Mouse (Mus musculus): ENCODE data around the gene Abcb9. TPM values are rescaled to one million over a fixed set of nuclear protein-coding genes. Genes with fewer than 3 reads are reported as not detected.

The Abcb9 gene
- polyA plus RNA-seq, 1 experiment from 2014 or later, result 1.1 TPM

DNA sequence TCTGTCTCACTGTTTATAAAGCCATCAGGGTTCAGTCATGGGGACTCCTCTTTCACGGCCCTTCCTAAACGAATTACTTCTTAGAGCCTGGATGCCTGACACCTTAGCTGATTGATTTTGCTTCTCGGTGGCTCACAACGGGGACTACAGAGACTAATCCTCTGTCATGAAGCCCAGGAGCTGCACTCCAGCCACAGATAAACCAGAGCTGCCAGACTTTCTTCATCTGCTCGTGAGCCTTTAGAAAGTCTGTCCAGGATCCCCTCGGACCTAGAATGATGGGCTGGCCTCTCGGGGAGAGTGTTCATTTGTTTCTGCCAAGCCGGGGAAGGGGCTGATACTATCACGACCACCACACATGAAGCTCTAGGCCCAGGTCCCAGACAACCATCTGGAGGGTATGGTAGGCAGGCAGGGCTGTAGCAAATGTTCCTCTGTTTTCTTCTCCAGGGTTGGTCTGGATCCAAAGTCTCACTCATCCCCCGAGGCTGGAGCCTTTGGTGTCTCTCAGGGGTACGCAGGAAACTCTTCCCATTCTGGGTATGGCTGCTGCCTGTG, 50.1 kb downstream of the Abcb9 start:
- 28% methylated on average over 11 of the region's 11 CpGs for WGBS (ENCODE audit: insufficient replicate concordance)
- Histone ChIP-seq H3K4me1 (ENCODE audit: control insufficient read depth, insufficient read depth, low read length) (peaks cover 39% of the 10 kb centered on the region), H3K4me2 (no peak overlapping the region), H3K9ac (ENCODE audit: low read depth, low read length) (no peak overlapping the region), H3K36me3 (ENCODE audit: control insufficient read depth, insufficient read depth, low read length) (no peaks in the 10 kb centered on the region), H3K4me3 (ENCODE audit: low read depth, low read length) (no peak overlapping the region), H3K27ac (ENCODE audit: low read depth, low read length) (peak overlapping the region; percentile 35; the same call in 1 of the 2 replicates), H3K27me3 (ENCODE audit: control insufficient read depth, insufficient read depth, low read length) (no peaks in the 10 kb centered on the region), H3K9me3 (replicated peaks; ENCODE audit: control insufficient read depth, low read length) (no peaks in the 10 kb centered on the region)
- no peak for ATAC-seq (replicated peaks; ENCODE audit: insufficient number of reproducible peaks, low FRiP score, low TSS enrichment)

DNA sequence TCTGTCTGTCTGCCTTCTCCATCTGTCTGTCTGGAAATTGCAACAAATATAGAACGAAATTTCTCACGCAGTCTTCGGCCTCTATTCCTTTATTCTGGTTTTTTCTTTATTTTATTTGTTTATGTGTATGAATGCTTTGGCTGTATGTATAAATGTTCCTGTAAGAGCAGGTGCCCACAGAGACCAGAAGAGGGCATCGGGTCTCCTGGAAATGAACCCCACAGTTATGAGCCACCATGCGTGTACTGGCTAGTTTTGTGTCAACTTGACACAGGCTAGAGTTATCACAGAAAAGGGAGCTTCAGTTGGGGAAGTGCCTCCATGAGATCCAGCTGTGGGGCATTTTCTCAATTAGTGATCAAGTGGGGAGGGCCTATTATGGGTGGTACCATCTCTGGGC, 51.6 kb downstream of the Abcb9 start:
- ATAC-seq (replicated peaks; ENCODE audit: insufficient number of reproducible peaks, low FRiP score, low TSS enrichment), result no peak
- H3K27me3 ChIP-seq (ENCODE audit: control insufficient read depth, insufficient read depth, low read length), result no peaks in the 10 kb centered on the region
- H3K4me2 ChIP-seq, result peak overlapping the region; percentile 14
- peak overlapping the region; percentile 91 for H3K27ac ChIP-seq (ENCODE audit: low read depth, low read length)
- no peaks in the 10 kb centered on the region for H3K36me3 ChIP-seq (ENCODE audit: control insufficient read depth, insufficient read depth, low read length)
- peaks cover 25% of the 10 kb centered on the region for H3K4me1 ChIP-seq (ENCODE audit: control insufficient read depth, insufficient read depth, low read length)
- WGBS (ENCODE audit: insufficient replicate concordance), result 73% methylated on average over 5 of the region's 5 CpGs
- no peak overlapping the region for H3K4me3 ChIP-seq (ENCODE audit: low read depth, low read length)
- H3K9ac ChIP-seq (ENCODE audit: low read depth, low read length), result peak overlapping the region; percentile 23; the same call in 1 of the 2 replicates
- no peaks in the 10 kb centered on the region for H3K9me3 ChIP-seq (replicated peaks; ENCODE audit: control insufficient read depth, low read length)

DNA sequence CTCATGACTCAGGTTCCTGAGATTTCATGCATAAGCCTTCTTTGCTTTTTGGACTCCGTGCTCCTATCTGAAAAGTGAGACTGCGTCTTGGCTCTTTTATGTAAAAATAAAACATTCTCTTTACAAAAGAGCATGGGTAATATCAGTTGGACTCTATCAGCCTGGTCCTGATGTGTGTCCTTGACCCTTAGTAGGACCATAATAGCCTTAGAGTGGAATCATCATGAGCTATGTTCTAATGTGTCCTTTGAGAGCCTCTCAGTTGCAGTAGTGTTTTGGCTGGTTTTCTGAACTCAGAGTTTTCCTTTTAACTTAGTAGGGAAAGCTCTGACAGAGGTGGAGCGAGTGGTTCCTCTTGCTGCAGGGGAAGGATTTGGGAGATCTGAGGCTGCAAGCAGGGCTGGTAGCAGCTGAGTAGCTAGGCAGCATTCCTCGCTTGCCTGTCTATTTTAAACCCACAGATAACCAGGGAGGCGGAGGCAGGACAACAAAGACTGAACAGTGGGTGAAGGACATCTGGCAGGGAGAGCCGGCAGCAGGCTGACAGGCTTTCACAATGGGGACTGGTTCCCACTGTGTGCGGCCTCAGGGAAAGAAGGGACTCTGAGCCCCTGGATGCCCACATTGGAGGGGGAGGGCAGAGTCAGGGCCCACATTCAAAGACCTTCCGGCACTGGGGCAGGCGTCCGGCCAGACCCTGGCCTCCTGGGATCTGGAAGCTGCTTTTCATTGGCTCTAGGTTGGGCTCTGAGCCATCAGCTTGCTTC, 52.2 kb downstream of the Abcb9 start:
- ATAC-seq (replicated peaks; ENCODE audit: insufficient number of reproducible peaks, low FRiP score, low TSS enrichment), result peak; percentile 76
- peak overlapping the region; percentile 91 for H3K27ac ChIP-seq (ENCODE audit: low read depth, low read length)
- no peaks in the 10 kb centered on the region for H3K27me3 ChIP-seq (ENCODE audit: control insufficient read depth, insufficient read depth, low read length)
- no peaks in the 10 kb centered on the region for H3K36me3 ChIP-seq (ENCODE audit: control insufficient read depth, insufficient read depth, low read length)
- H3K4me3 ChIP-seq (ENCODE audit: low read depth, low read length), result no peak overlapping the region
- 16% methylated on average over 10 of the region's 10 CpGs for WGBS (ENCODE audit: insufficient replicate concordance)
- no peaks in the 10 kb centered on the region for H3K9me3 ChIP-seq (replicated peaks; ENCODE audit: control insufficient read depth, low read length)
- peaks cover 25% of the 10 kb centered on the region for H3K4me1 ChIP-seq (ENCODE audit: control insufficient read depth, insufficient read depth, low read length)
- peak overlapping the region; percentile 14 for H3K4me2 ChIP-seq
- H3K9ac ChIP-seq (ENCODE audit: low read depth, low read length), result peak overlapping the region; percentile 23

GRCm38 (mm10) chr5:124041097-124041496, 54.5 kb downstream of the Abcb9 start:
- WGBS (ENCODE audit: insufficient replicate concordance), result 55% methylated on average over 9 of the region's 9 CpGs
- Histone ChIP-seq H3K4me2 (no peak overlapping the region), H3K27ac (ENCODE audit: low read depth, low read length) (peak overlapping the region; percentile 46), H3K36me3 (ENCODE audit: control insufficient read depth, insufficient read depth, low read length) (no peaks in the 10 kb centered on the region), H3K9ac (ENCODE audit: low read depth, low read length) (no peak overlapping the region), H3K4me3 (ENCODE audit: low read depth, low read length) (no peak overlapping the region), H3K27me3 (ENCODE audit: control insufficient read depth, insufficient read depth, low read length) (no peaks in the 10 kb centered on the region), H3K4me1 (ENCODE audit: control insufficient read depth, insufficient read depth, low read length) (peaks cover 29% of the 10 kb centered on the region), H3K9me3 (replicated peaks; ENCODE audit: control insufficient read depth, low read length) (no peaks in the 10 kb centered on the region)
- ATAC-seq (replicated peaks; ENCODE audit: insufficient number of reproducible peaks, low FRiP score, low TSS enrichment), result no peak

DNA sequence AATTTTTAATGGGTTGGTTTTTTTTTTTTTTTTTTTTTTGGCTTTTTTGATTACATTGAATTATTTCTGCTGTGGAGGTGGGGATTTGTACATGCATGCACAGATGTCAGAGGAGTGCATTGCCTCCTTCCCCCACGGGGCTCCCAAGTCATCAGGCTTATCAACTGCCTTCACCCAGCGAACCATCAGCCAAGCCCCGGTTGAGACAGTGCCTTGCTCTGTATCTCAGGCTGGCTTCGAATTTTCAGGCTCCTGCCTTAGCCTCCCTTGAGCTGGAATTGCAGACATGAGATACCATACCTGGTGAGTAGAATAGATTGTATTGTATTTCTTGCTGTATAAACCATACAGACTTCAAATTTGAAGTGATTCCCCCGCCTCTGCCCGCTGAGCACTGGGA, 56.0 kb downstream of the Abcb9 start:
- Histone ChIP-seq H3K4me3 (ENCODE audit: low read depth, low read length) (no peak overlapping the region), H3K27me3 (ENCODE audit: control insufficient read depth, insufficient read depth, low read length) (no peaks in the 10 kb centered on the region), H3K27ac (ENCODE audit: low read depth, low read length) (no peak overlapping the region), H3K36me3 (ENCODE audit: control insufficient read depth, insufficient read depth, low read length) (no peaks in the 10 kb centered on the region), H3K9ac (ENCODE audit: low read depth, low read length) (no peak overlapping the region), H3K4me1 (ENCODE audit: control insufficient read depth, insufficient read depth, low read length) (peaks cover 25% of the 10 kb centered on the region), H3K4me2 (no peak overlapping the region), H3K9me3 (replicated peaks; ENCODE audit: control insufficient read depth, low read length) (no peaks in the 10 kb centered on the region)
- no peak for ATAC-seq (replicated peaks; ENCODE audit: insufficient number of reproducible peaks, low FRiP score, low TSS enrichment)
- WGBS (ENCODE audit: insufficient replicate concordance), result 55% methylated on average over 6 of the region's 6 CpGs

DNA sequence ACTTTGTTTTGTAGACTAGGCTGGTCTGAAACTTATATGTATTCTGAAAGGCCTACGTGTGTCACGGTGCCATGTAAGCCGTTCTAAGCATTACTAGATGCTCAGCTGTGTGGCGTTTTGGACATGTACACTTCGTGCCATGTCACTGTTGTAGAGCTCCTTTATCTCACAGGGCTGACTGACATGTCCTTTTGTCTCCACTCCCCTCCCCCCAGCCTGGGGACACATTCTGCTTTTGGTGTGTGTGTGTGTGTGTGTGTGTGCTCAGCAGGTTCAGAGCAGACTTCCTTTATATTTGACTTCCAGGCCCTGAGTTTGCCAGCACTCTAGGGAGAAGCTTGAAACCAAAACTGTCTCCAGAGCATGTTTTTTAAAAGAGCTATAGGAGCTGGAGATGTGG, 58.8 kb downstream of the Abcb9 start:
- Histone ChIP-seq H3K9ac (ENCODE audit: low read depth, low read length) (no peak overlapping the region), H3K27me3 (ENCODE audit: control insufficient read depth, insufficient read depth, low read length) (no peaks in the 10 kb centered on the region), H3K4me1 (ENCODE audit: control insufficient read depth, insufficient read depth, low read length) (peaks cover 19% of the 10 kb centered on the region), H3K4me2 (no peak overlapping the region), H3K9me3 (replicated peaks; ENCODE audit: control insufficient read depth, low read length) (no peaks in the 10 kb centered on the region), H3K27ac (ENCODE audit: low read depth, low read length) (no peak overlapping the region), H3K4me3 (ENCODE audit: low read depth, low read length) (no peak overlapping the region), H3K36me3 (ENCODE audit: control insufficient read depth, insufficient read depth, low read length) (no peaks in the 10 kb centered on the region)
- ATAC-seq (replicated peaks; ENCODE audit: insufficient number of reproducible peaks, low FRiP score, low TSS enrichment), result no peak
- WGBS (ENCODE audit: insufficient replicate concordance), result 27% methylated on average over 5 of the region's 5 CpGs

DNA sequence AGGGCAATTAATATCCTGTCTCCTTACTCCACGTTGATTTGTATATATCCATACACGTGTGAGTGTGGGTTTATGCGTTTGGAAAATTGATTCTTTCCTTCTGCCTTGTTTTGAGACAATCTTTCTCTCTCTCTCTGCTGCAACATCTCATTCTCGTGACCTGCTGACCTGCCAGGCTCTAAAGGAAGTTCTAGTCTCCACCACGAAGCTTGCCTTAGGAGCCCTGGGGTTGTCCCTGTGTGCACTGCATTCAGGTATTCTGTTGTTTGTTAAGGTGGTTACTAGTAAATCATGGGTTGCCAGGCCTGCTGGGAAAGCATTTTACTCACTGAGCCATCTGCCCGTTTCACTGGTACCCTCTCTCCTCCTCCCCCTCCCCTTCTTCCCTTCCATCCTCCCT, 59.3 kb downstream of the Abcb9 start:
- Histone ChIP-seq H3K27ac (ENCODE audit: low read depth, low read length) (no peak overlapping the region), H3K4me3 (ENCODE audit: low read depth, low read length) (no peak overlapping the region), H3K9ac (ENCODE audit: low read depth, low read length) (no peak overlapping the region), H3K9me3 (replicated peaks; ENCODE audit: control insufficient read depth, low read length) (no peaks in the 10 kb centered on the region), H3K4me2 (no peak overlapping the region), H3K4me1 (ENCODE audit: control insufficient read depth, insufficient read depth, low read length) (peaks cover 19% of the 10 kb centered on the region), H3K36me3 (ENCODE audit: control insufficient read depth, insufficient read depth, low read length) (no peaks in the 10 kb centered on the region), H3K27me3 (ENCODE audit: control insufficient read depth, insufficient read depth, low read length) (no peaks in the 10 kb centered on the region)
- ATAC-seq (replicated peaks; ENCODE audit: insufficient number of reproducible peaks, low FRiP score, low TSS enrichment), result no peak
- 40% methylated on average over 6 of the region's 6 CpGs for WGBS (ENCODE audit: insufficient replicate concordance)

DNA sequence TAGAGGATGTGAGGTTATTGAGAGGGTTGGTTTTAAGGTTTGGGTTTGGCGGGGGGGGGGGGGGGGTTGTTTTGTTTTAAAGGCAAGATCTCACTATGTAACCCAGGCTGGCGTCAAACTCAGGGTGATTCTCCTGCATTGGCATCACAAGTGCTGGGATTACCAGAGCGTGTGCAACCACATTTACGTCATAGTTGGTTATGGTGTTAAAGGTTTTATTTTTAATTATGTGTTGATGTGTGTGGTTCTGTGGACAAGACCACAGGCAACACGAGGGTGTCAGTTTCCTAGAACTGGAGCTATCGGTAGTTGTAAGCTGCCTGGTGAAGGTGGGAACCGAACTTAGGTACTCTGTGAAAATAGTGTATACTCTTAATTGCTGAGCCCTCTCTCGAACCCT, 59.8 kb downstream of the Abcb9 start:
- no peaks in the 10 kb centered on the region for H3K27me3 ChIP-seq (ENCODE audit: control insufficient read depth, insufficient read depth, low read length)
- 76% methylated on average over 8 of the region's 8 CpGs for WGBS (ENCODE audit: insufficient replicate concordance)
- H3K9me3 ChIP-seq (replicated peaks; ENCODE audit: control insufficient read depth, low read length), result no peaks in the 10 kb centered on the region
- no peak overlapping the region for H3K4me2 ChIP-seq
- ATAC-seq (replicated peaks; ENCODE audit: insufficient number of reproducible peaks, low FRiP score, low TSS enrichment), result no peak
- no peak overlapping the region for H3K4me3 ChIP-seq (ENCODE audit: low read depth, low read length)
- no peaks in the 10 kb centered on the region for H3K36me3 ChIP-seq (ENCODE audit: control insufficient read depth, insufficient read depth, low read length)
- H3K4me1 ChIP-seq (ENCODE audit: control insufficient read depth, insufficient read depth, low read length), result peaks cover 15% of the 10 kb centered on the region
- H3K9ac ChIP-seq (ENCODE audit: low read depth, low read length), result no peak overlapping the region
- H3K27ac ChIP-seq (ENCODE audit: low read depth, low read length), result no peak overlapping the region

DNA sequence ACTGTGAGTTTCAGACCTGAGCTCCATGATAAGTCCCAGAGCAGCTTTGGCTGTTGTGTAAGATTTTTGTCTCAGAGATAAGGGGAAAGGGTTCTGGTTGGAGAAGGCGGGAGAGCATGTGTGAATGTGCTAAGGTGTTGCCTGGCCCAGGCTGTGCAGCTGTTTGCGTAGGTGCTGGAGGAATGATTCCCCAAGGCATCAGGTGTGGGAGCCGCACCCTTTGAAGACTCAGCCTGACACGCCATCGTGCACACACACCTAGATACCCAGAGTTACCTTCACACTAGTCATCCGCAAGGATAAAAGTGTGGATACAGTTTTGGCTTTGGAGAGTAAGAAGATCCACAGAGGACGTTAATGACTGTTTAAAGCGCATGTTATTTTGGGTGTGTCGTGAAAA, 60.2 kb downstream of the Abcb9 start:
- ATAC-seq (replicated peaks; ENCODE audit: insufficient number of reproducible peaks, low FRiP score, low TSS enrichment), result no peak
- H3K9ac ChIP-seq (ENCODE audit: low read depth, low read length), result no peak overlapping the region
- no peaks in the 10 kb centered on the region for H3K27me3 ChIP-seq (ENCODE audit: control insufficient read depth, insufficient read depth, low read length)
- H3K4me1 ChIP-seq (ENCODE audit: control insufficient read depth, insufficient read depth, low read length), result peaks cover 18% of the 10 kb centered on the region
- H3K27ac ChIP-seq (ENCODE audit: low read depth, low read length), result no peak overlapping the region
- WGBS (ENCODE audit: insufficient replicate concordance), result 72% methylated on average over 9 of the region's 9 CpGs
- H3K36me3 ChIP-seq (ENCODE audit: control insufficient read depth, insufficient read depth, low read length), result no peaks in the 10 kb centered on the region
- H3K9me3 ChIP-seq (replicated peaks; ENCODE audit: control insufficient read depth, low read length), result no peaks in the 10 kb centered on the region
- H3K4me2 ChIP-seq, result no peak overlapping the region
- no peak overlapping the region for H3K4me3 ChIP-seq (ENCODE audit: low read depth, low read length)
